Mouse (Mus musculus): Measurements from ENCODE around the gene Pdzd2. TPM values are rescaled to one million over a fixed set of nuclear protein-coding genes. Genes with fewer than 3 reads are reported as not detected.
A peak's percentile ranks its signal among the peaks of the same experiment; 100 is the strongest.

The Pdzd2 gene
- 18.7 and 20.3 TPM in 2 replicates for polyA plus RNA-seq (2012; rRNA removed)

- DNase-seq (ENCODE audit: extremely low spot score in 1 of 2, low spot score in 1 of 2): peak; percentile 96 to 99
These were observed at the start of gene Pdzd2 for GRCm38 (mm10) chr15:12739277-12740247. Gene Pdzd2 (minus strand): TSS chr15:12739924.

- no peak for DNase-seq (ENCODE audit: extremely low spot score in 1 of 2, low spot score in 1 of 2)
These were observed 49.7 kb upstream of the Pdzd2 start for GRCm38 (mm10) chr15:12789406-12789867.

- no peak for DNase-seq (ENCODE audit: extremely low spot score in 1 of 2, low spot score in 1 of 2)
These were observed 48.8 kb upstream of the Pdzd2 start for GRCm38 (mm10) chr15:12788536-12788935.

- DNase-seq (ENCODE audit: extremely low spot score in 1 of 2, low spot score in 1 of 2): no peak
These were observed 42.1 kb upstream of the Pdzd2 start for GRCm38 (mm10) chr15:12781729-12782326.

- no peak for DNase-seq (ENCODE audit: extremely low spot score in 1 of 2, low spot score in 1 of 2)
These were observed 41.6 kb upstream of the Pdzd2 start for GRCm38 (mm10) chr15:12781296-12781695.

- peak in 1 of 2 experiments; percentile 16 for DNase-seq (ENCODE audit: extremely low spot score in 1 of 2, low spot score in 1 of 2)
These were observed 34.5 kb upstream of the Pdzd2 start for GRCm38 (mm10) chr15:12774149-12774753.

- DNase-seq (ENCODE audit: extremely low spot score in 1 of 2, low spot score in 1 of 2): peak; percentile 26 to 59
These were observed 31.2 kb upstream of the Pdzd2 start for GRCm38 (mm10) chr15:12770958-12771357.

GRCm38 (mm10) chr15:12766848-12767247 is 27.1 kb upstream of the Pdzd2 start:
- DNase-seq (ENCODE audit: extremely low spot score in 1 of 2, low spot score in 1 of 2): no peak

GRCm38 (mm10) chr15:12763147-12763546 is 23.4 kb upstream of the Pdzd2 start:
- peak in 1 of 2 experiments; percentile 17 for DNase-seq (ENCODE audit: extremely low spot score in 1 of 2, low spot score in 1 of 2)

GRCm38 (mm10) chr15:12762258-12762913 is 22.7 kb upstream of the Pdzd2 start:
- no peak for DNase-seq (ENCODE audit: extremely low spot score in 1 of 2, low spot score in 1 of 2)

GRCm38 (mm10) chr15:12760747-12761146 is 21.0 kb upstream of the Pdzd2 start:
- no peak for DNase-seq (ENCODE audit: extremely low spot score in 1 of 2, low spot score in 1 of 2)

- DNase-seq (ENCODE audit: extremely low spot score in 1 of 2, low spot score in 1 of 2): no peak
These were observed 18.7 kb upstream of the Pdzd2 start for GRCm38 (mm10) chr15:12758461-12758860.

- DNase-seq (ENCODE audit: extremely low spot score in 1 of 2, low spot score in 1 of 2): no peak
These were observed 18.0 kb upstream of the Pdzd2 start for GRCm38 (mm10) chr15:12757757-12758156.

- no peak for DNase-seq (ENCODE audit: extremely low spot score in 1 of 2, low spot score in 1 of 2)
These were observed 13.5 kb upstream of the Pdzd2 start for GRCm38 (mm10) chr15:12753201-12753600.

- DNase-seq (ENCODE audit: extremely low spot score in 1 of 2, low spot score in 1 of 2): no peak
These were observed 11.2 kb upstream of the Pdzd2 start for GRCm38 (mm10) chr15:12750963-12751362.

GRCm38 (mm10) chr15:12749549-12750301 is 10.0 kb upstream of the Pdzd2 start:
- DNase-seq (ENCODE audit: extremely low spot score in 1 of 2, low spot score in 1 of 2): no peak

- no peak for DNase-seq (ENCODE audit: extremely low spot score in 1 of 2, low spot score in 1 of 2)
These were observed 2.6 kb upstream of the Pdzd2 start for GRCm38 (mm10) chr15:12742117-12742906.

- DNase-seq (ENCODE audit: extremely low spot score in 1 of 2, low spot score in 1 of 2): peak; percentile 50 to 78
These were observed 1.2 kb downstream of the Pdzd2 start for GRCm38 (mm10) chr15:12738301-12739093.
